Mouse (Mus musculus) midbrain, embryonic 11.5 days (tissue): Measurements from ENCODE around the gene Fer1l4. TPM values are rescaled to one million over a fixed set of nuclear protein-coding genes. Genes with fewer than 3 reads are reported as not detected.

Experiments
- ATAC-seq: fragments of 200-750 bp; cut with Nextera tagmentation; 2 replicates; pipeline ENCODE4 v1.8.0; 2017; ENCODE audit warnings: moderate TSS enrichment, moderate library complexity; ENCODE audit not compliant: low FRiP score
- DNase-seq: peaks from one replicate; pipeline ENCODE4 v3.0.0; 2015; ENCODE audit warnings: low spot score; ENCODE audit errors: missing footprints
- H3K27ac ChIP-seq: fragments of 300-500 bp; sonication (generic); 2 replicates; pipeline ENCODE4 v1.5.1; 2014; ENCODE audit warnings: low read depth, low read length
- H3K27me3 ChIP-seq: fragments of 300-500 bp; sonication (generic); 2 replicates; pipeline ENCODE4 v1.6.1; 2014; ENCODE audit warnings: mild to moderate bottlenecking, low read length, moderate library complexity, mixed read lengths; ENCODE audit not compliant: control insufficient read depth, insufficient read depth
- H3K36me3 ChIP-seq: fragments of 300-500 bp; sonication (generic); 2 replicates; pipeline ENCODE4 v1.6.1; 2014; ENCODE audit warnings: mild to moderate bottlenecking, low read length, moderate library complexity, mixed read lengths; ENCODE audit not compliant: control insufficient read depth, insufficient read depth
- H3K4me1 ChIP-seq: fragments of 300-500 bp; sonication (generic); 2 replicates; pipeline ENCODE4 v1.6.1; 2014; ENCODE audit warnings: low read length; ENCODE audit not compliant: control insufficient read depth, insufficient read depth
- H3K4me2 ChIP-seq: fragments of 300-500 bp; sonication (generic); 2 replicates; pipeline ENCODE4 v1.6.1; 2014; ENCODE audit warnings: mild to moderate bottlenecking, moderate library complexity
- H3K4me3 ChIP-seq: fragments of 300-500 bp; sonication (generic); 2 replicates; pipeline ENCODE4 v1.5.1; 2014; ENCODE audit warnings: low read depth, low read length
- H3K9ac ChIP-seq: fragments of 300-500 bp; sonication (generic); 2 replicates; pipeline ENCODE4 v1.6.1; 2014; ENCODE audit warnings: low read length
- H3K9me3 ChIP-seq: fragments of 300-500 bp; sonication (generic); 2 replicates; pipeline ENCODE4 v1.6.1; 2016; ENCODE audit warnings: low read length; ENCODE audit not compliant: control insufficient read depth
- WGBS: fragments of 180-500 bp; shearing (Covaris S2); extraction: QIAGEN DNeasy Blood & Tissue Kit; methylation state at CpG from one replicate; pipeline ENCODE4 v1.1.7; 2014; 5-methylcytosine and 5-hydroxymethylcytosine counted together
- polyA plus RNA-seq: library from polyadenylated mRNA; unstranded; fragments of >200 nt; fragmentation: Nextera tagmentation; extraction: Ambion mirVana; gene quantifications from 2 replicates; pipeline ENCODE4 v1.2.1, GENCODE M21; 2014

Gene Fer1l4
- polyA plus RNA-seq, 1 experiment from 2014 or later = not detected

- Histone ChIP-seq H3K9me3 (no peaks in the 10 kb centered on the region), H3K27ac (no peak overlapping the region)
Measured at GRCm38 (mm10) chr2:155987131-155987530, 65.6 kb downstream of the Fer1l4 start.

GRCm38 (mm10) chr2:155985776-155986175, 67.0 kb downstream of the Fer1l4 start:
- no peak overlapping the region for H3K27ac ChIP-seq
- ATAC-seq (no peak), DNase-seq (no peak)
- no peaks in the 10 kb centered on the region for H3K27me3 ChIP-seq
- 93% methylated on average over 7 of the region's 7 CpGs for WGBS
- no peaks in the 10 kb centered on the region for H3K4me1 ChIP-seq
- H3K4me2 ChIP-seq = no peak overlapping the region
- H3K4me3 ChIP-seq = no peak overlapping the region
- peaks cover 38% of the 10 kb centered on the region for H3K36me3 ChIP-seq
- H3K9me3 ChIP-seq = no peaks in the 10 kb centered on the region
- no peak overlapping the region for H3K9ac ChIP-seq

More at GRCm38 (mm10) chr2:155987131-155987530, 65.6 kb downstream of the Fer1l4 start:
- H3K4me2 ChIP-seq = no peak overlapping the region
- no peak overlapping the region for H3K9ac ChIP-seq
- 96% methylated on average over 6 of the region's 6 CpGs for WGBS
- no peaks in the 10 kb centered on the region for H3K27me3 ChIP-seq
- H3K4me3 ChIP-seq = no peak overlapping the region
- ATAC-seq (no peak), DNase-seq (no peak)
- H3K36me3 ChIP-seq = peaks cover 38% of the 10 kb centered on the region
- H3K4me1 ChIP-seq = no peaks in the 10 kb centered on the region

GRCm38 (mm10) chr2:155979328-155979991, 73.3 kb downstream of the Fer1l4 start:
- 92% methylated on average over 5 of the region's 5 CpGs for WGBS
- ATAC-seq (no peak), DNase-seq (no peak)
- Histone ChIP-seq H3K9me3 (no peaks in the 10 kb centered on the region), H3K27ac (no peak overlapping the region), H3K36me3 (peaks cover 39% of the 10 kb centered on the region), H3K4me1 (no peaks in the 10 kb centered on the region), H3K27me3 (no peaks in the 10 kb centered on the region), H3K9ac (no peak overlapping the region), H3K4me2 (no peak overlapping the region), H3K4me3 (no peak overlapping the region)

GRCm38 (mm10) chr2:155974087-155974731, 78.5 kb downstream of the Fer1l4 start:
- Histone ChIP-seq H3K27ac (no peak overlapping the region), H3K27me3 (no peaks in the 10 kb centered on the region), H3K9me3 (no peaks in the 10 kb centered on the region), H3K9ac (no peak overlapping the region), H3K4me3 (no peak overlapping the region), H3K4me2 (no peak overlapping the region), H3K36me3 (peaks cover 19% of the 10 kb centered on the region), H3K4me1 (no peaks in the 10 kb centered on the region)
- no peak for DNase-seq
- ATAC-seq = no peak
- 86% methylated on average over 14 of the region's 14 CpGs for WGBS

- Histone ChIP-seq H3K9me3 (no peaks in the 10 kb centered on the region), H3K4me2 (no peak overlapping the region), H3K4me1 (no peaks in the 10 kb centered on the region), H3K36me3 (peaks cover 24% of the 10 kb centered on the region), H3K27me3 (no peaks in the 10 kb centered on the region), H3K9ac (no peak overlapping the region), H3K4me3 (no peak overlapping the region), H3K27ac (no peak overlapping the region)
- ATAC-seq (no peak), DNase-seq (no peak)
- WGBS = 82% methylated on average over 6 of the region's 6 CpGs
Measured at GRCm38 (mm10) chr2:155973348-155973747, 79.4 kb downstream of the Fer1l4 start.

Other genes starting within 250 kb of the Fer1l4 start
- gene BC029722, start 233.5 kb downstream of the Fer1l4 start, polyA plus RNA-seq = 7.9 and 8.0 TPM in 2 replicates
- gene Eif6, start 226.0 kb downstream of the Fer1l4 start, polyA plus RNA-seq = 188 TPM in 2 replicates
- 0.14 and 0.25 TPM in 2 replicates for gene Fam83c, start 218.1 kb downstream of the Fer1l4 start, polyA plus RNA-seq
- 77.3 and 88.8 TPM in 2 replicates for gene Uqcc1, start 122.6 kb downstream of the Fer1l4 start, polyA plus RNA-seq
- gene Gm15557, start 112.2 kb downstream of the Fer1l4 start, polyA plus RNA-seq = not detected in 2 replicates
- 0.05 and 0.15 TPM in 2 replicates for gene Gdf5, start 107.6 kb downstream of the Fer1l4 start, polyA plus RNA-seq
- 13.2 and 13.8 TPM in 2 replicates for gene Cep250, start 96.5 kb downstream of the Fer1l4 start, polyA plus RNA-seq
- 0.62 and 1.1 TPM in 2 replicates for gene 6430550D23Rik, start 45.0 kb downstream of the Fer1l4 start, polyA plus RNA-seq
- 212 and 224 TPM in 2 replicates for gene Ergic3, start 44.9 kb downstream of the Fer1l4 start, polyA plus RNA-seq
- gene Spag4, start 12.2 kb upstream of the Fer1l4 start, polyA plus RNA-seq = 5.9 and 6.2 TPM in 2 replicates
- 45.7 and 48.9 TPM in 2 replicates for gene Cpne1, start 59.0 kb upstream of the Fer1l4 start, polyA plus RNA-seq
- gene Rbm12, start 59.0 kb upstream of the Fer1l4 start, polyA plus RNA-seq = 47.7 and 48.3 TPM in 2 replicates
- 19.1 and 19.6 TPM in 2 replicates for gene Gm28036, start 74.1 kb upstream of the Fer1l4 start, polyA plus RNA-seq
- 410 TPM in 2 replicates for gene Romo1, start 91.1 kb upstream of the Fer1l4 start, polyA plus RNA-seq
- gene Nfs1, start 91.2 kb upstream of the Fer1l4 start, polyA plus RNA-seq = 34.1 and 37.2 TPM in 2 replicates
- 708 and 733 TPM in 2 replicates for gene Rbm39, start 127.3 kb upstream of the Fer1l4 start, polyA plus RNA-seq
- gene Phf20, start 143.5 kb upstream of the Fer1l4 start, polyA plus RNA-seq = 91.4 and 102 TPM in 2 replicates